Mouse (Mus musculus): Measurements from ENCODE around the gene Nsf. TPM values are rescaled to one million over a fixed set of nuclear protein-coding genes. Genes with fewer than 3 reads are reported as not detected.

The Nsf gene
- total RNA-seq, 1 experiment: 55.0 TPM

DNA sequence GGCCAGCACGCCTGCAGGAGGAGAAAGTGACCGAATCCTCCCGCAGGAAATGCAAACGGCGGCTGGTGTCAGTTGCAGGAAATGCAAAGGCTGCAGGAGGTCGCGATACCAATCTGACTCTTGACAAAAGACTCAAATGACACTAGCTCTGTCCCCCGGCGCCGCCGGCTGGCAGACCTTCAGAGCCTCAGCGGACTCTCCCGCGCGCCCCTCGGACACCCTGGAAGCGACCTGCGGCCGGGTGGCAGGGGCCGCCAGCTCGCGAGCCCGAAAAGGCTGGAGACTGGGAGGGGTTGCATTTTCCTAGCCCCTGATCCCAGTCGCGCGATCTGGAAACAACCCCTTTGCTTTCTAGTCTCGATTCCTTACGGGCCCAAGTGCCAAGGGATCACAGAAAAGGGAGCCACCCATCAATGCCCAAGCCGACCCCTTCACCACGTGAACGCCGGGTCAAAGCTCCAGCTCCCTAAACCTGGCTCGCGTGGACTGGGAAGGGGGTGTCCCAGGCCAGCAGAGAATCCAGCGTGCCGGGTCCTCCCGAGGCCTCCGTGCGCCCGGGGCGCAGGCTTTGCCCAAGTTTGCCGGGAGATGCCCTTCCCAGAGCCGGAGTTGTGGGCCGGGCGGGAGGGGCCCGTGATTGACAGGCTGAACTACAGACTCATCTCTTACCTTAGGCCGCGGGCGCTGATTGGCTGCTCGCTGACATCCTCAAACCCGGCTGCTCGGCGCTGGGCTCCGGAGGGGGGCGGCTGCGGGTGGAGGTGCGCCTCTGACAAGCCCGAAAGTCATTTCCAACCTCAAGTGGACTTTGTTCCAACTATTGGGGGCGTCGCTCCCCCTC, 180.2 kb downstream of the Nsf start, which contains the start of gene Wnt3:
Gene Wnt3, plus strand, starts transcription at position 764 of the 841 bp plus-strand sequence.
- Histone ChIP-seq H3K4me1 (ENCODE audit: control insufficient read depth in 2 of 2, insufficient read depth in 2 of 2, low read length in 2 of 2, poor library complexity in 1 of 2) (peaks cover 0 to 18% of the 10 kb centered on the region in 2 experiments; a peak in 2 of 4 replicates), H3K4me3 (ENCODE audit: insufficient read depth in 1 of 2, low read depth in 1 of 2, low read length in 2 of 2, poor library complexity in 1 of 2, severe bottlenecking in 1 of 2) (peak within 1 kb of the TSS; percentile 57 to 60), H3K27ac (ENCODE audit: insufficient read depth, low read depth, low read length, poor library complexity, severe bottlenecking) (no peak within 1 kb of the TSS), H3K9me3 (ENCODE audit: control insufficient read depth, insufficient read depth, low read depth, low read length) (no peaks in the 10 kb centered on the region), H3K9ac (ENCODE audit: insufficient read depth, low read depth, low read length, poor library complexity, severe bottlenecking) (0 out of 2 replicates have a peak within 1 kb of the TSS, but pooled peaks have one; percentile 20), H3K36me3 (ENCODE audit: control insufficient read depth, insufficient read depth, low read length, poor library complexity, severe bottlenecking) (no peaks in the 10 kb centered on the region)
- TF ChIP-seq ZC3H11A (IDR thresholded peaks at IDR 0.05; ENCODE audit: borderline replicate concordance, low read depth, low read length) (no peak), HCFC1 (IDR thresholded peaks at IDR 0.05; ENCODE audit: borderline replicate concordance, insufficient read depth, low read length) (no peak), ZNF384 (IDR thresholded peaks at IDR 0.05; ENCODE audit: low read depth, low read length) (no peak), CHD2 (IDR thresholded peaks at IDR 0.05; ENCODE audit: low read depth, low read length) (no peak), MAFK (IDR thresholded peaks at IDR 0.05; ENCODE audit: insufficient read depth, low read depth, low read length) (no peak)
- DNase-seq (ENCODE audit: low read depth, low spot score): peak; percentile 63
- in situ Hi-C loops (cut with MboI; ENCODE audit: low sequenced_read_pairs in 2 of 2, unreplicated experiment in 2 of 2): no loop called here

DNA sequence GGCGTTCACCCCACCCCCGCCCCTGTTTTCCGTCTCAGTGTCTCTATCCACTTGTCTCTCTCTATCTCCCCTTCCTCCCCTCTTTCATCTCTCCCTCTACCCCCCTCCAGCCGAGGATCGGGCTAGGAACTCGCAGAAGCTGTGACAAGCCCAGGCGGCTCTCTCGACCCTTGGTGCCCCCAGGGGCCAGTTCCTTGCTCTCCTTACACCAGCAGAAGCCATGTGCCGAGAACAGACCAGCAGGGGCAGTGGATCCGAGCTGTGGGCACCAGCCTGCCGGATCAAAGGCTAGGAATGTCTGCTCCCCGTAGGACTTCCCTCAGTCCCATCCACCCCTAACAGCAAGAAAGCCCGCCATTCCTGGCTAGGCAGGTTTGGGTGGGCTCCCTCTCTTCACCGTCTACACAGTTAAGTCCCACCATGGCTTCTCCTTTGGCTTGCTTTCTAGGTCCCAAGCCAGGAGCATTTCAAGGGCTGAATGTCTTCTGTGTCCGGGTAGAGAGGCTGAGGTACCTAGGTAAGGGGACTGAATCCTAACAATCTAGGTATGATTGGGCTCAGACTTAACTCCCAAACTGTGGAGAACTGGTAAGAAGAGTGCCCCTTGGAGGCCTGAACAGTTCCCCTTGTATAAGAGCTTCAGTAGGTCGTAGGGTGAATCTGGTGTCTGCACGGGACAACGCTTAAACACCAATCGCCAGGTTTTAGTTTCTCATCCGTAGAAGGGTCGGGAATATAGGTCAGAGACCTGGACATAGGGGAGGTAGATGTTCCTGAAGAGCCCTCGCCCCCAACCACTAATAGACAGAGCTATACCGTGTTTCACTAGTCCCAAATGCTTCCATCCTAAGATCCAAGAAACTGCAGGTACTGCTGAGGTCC, 181.1 kb downstream of the Nsf start:
- in situ Hi-C loops (cut with MboI; ENCODE audit: low sequenced_read_pairs in 2 of 2, unreplicated experiment in 2 of 2): no loop called here
- no peak overlapping the region for H3K9ac ChIP-seq (ENCODE audit: insufficient read depth, low read depth, low read length, poor library complexity, severe bottlenecking)
- H3K4me3 ChIP-seq (ENCODE audit: insufficient read depth in 1 of 2, low read depth in 1 of 2, low read length in 2 of 2, poor library complexity in 1 of 2, severe bottlenecking in 1 of 2): peak overlapping the region; percentile 57 to 60
- no peak for TF ChIP-seq HCFC1 (IDR thresholded peaks at IDR 0.05; ENCODE audit: borderline replicate concordance, insufficient read depth, low read length)
- TF ChIP-seq ZNF384 (IDR thresholded peaks at IDR 0.05; ENCODE audit: low read depth, low read length): no peak
- no peak for TF ChIP-seq ZC3H11A (IDR thresholded peaks at IDR 0.05; ENCODE audit: borderline replicate concordance, low read depth, low read length)
- TF ChIP-seq MAFK (IDR thresholded peaks at IDR 0.05; ENCODE audit: insufficient read depth, low read depth, low read length): no peak
- no peak for TF ChIP-seq CHD2 (IDR thresholded peaks at IDR 0.05; ENCODE audit: low read depth, low read length)
- no peaks in the 10 kb centered on the region for H3K9me3 ChIP-seq (ENCODE audit: control insufficient read depth, insufficient read depth, low read depth, low read length)
- no peak for DNase-seq (ENCODE audit: low read depth, low spot score)
- no peaks in the 10 kb centered on the region for H3K36me3 ChIP-seq (ENCODE audit: control insufficient read depth, insufficient read depth, low read length, poor library complexity, severe bottlenecking)
- H3K4me1 ChIP-seq (ENCODE audit: control insufficient read depth in 2 of 2, insufficient read depth in 2 of 2, low read length in 2 of 2, poor library complexity in 1 of 2): peaks cover 0 to 17% of the 10 kb centered on the region in 2 experiments; a peak in 2 of 4 replicates
- H3K27ac ChIP-seq (ENCODE audit: insufficient read depth, low read depth, low read length, poor library complexity, severe bottlenecking): no peak overlapping the region

Other genes with a start within 250 kb of the Nsf start
- 0.09 and 0.11 TPM in 2 replicates for gene Wnt9b, start 204.2 kb downstream of the Nsf start, total RNA-seq (2012; rRNA removed)
- 6.0 and 7.5 TPM in 2 replicates for gene Wnt3, start 179.9 kb downstream of the Nsf start, total RNA-seq (2012; rRNA removed)
- gene Arf2, start 12.7 kb upstream of the Nsf start, total RNA-seq (2012; rRNA removed): 14.3 and 25.2 TPM in 2 replicates
- gene Crhr1, start 178.8 kb upstream of the Nsf start, total RNA-seq (2012; rRNA removed): 0.09 and 0.11 TPM in 2 replicates
- not detected in 2 replicates for gene Sppl2c, start 232.3 kb upstream of the Nsf start, total RNA-seq (2012; rRNA removed)